Mouse (Mus musculus) bone marrow macrophage, adult 2 months (primary cell): ENCODE measurements around the gene Itga9.

ENCODE experiments used
- CTCF ChIP-seq: IDR thresholded peaks from 2 replicates; pipeline ENCODE4 v1.5.1; 2012; ENCODE audit warnings: low read depth, mild to moderate bottlenecking, low read length, moderate library complexity
- POLR2A ChIP-seq: IDR thresholded peaks from 2 replicates; pipeline ENCODE4 v1.6.1; 2012; ENCODE audit warnings: mild to moderate bottlenecking, low read depth, low read length, borderline replicate concordance

- no peak for TF ChIP-seq POLR2A
- no peak for TF ChIP-seq CTCF
Observed at GRCm38 (mm10) chr9:118767008-118767407, 160.5 kb downstream of the Itga9 start.
